ENCODE assay signal across 22 mouse cellular contexts in genomic region chr16:23947654-23948053, GRCm38 (mm10). TPM values are rescaled to one million over a fixed set of nuclear protein-coding genes. Genes with fewer than 3 reads are reported as not detected.
"Had no signal": no experiment of that assay in that cellular context is flagged by ENCODE, and none has a peak within 500 bp of the region (broad histone marks: within the 10 kb centered on the region; RNA-seq: fewer than 3 reads in every experiment).

No protein-coding gene starts in this region.

- H3K27ac ChIP-seq: limb, embryonic 10.5 days; liver, embryonic 15.5 days; midbrain, embryonic 13.5 days had no signal

- ATAC-seq: lung, postnatal 0 days; midbrain, embryonic 13.5 days had no signal

- H3K4me3 ChIP-seq: limb, embryonic 10.5 days; liver, embryonic 15.5 days; midbrain, embryonic 13.5 days had no signal

- H3K27me3 ChIP-seq: liver, embryonic 15.5 days; midbrain, embryonic 13.5 days had no signal

- DNase-seq: kidney, adult 18-20 months; kidney, postnatal 14 days; lung, adult 2 months; lung, postnatal 36 days; right cerebral cortex, adult 18-20 months; right cerebral cortex, postnatal 25 days had no signal

RNA-seq across cellular contexts. Expression of gene Rtp2, which starts 15.5 kb away (rescaled TPM):
- total RNA-seq: megakaryocyte progenitor cell, adult 5-6 weeks had no signal
- polyA plus RNA-seq: kidney, embryonic 14.5 days; limb, embryonic 10.5 days; limb, embryonic 14.5 days; liver, embryonic 11.5 days; liver, embryonic 15.5 days; lung, adult 2 months; lung, postnatal 0 days; midbrain, embryonic 13.5 days; neural tube, embryonic 14.5 days; small intestine, adult 2 months; stomach, embryonic 16.5 days; thymus, postnatal 0 days had no signal

RNA-seq across cellular contexts. Expression of gene Gm37419, which starts 40.6 kb away (rescaled TPM):
- total RNA-seq: layer of hippocampus, postnatal 10 days; left cerebral cortex, adult 18-20 months; left cerebral cortex, postnatal 14 days; megakaryocyte progenitor cell, adult 5-6 weeks; midbrain, postnatal 0 days had no signal
- polyA plus RNA-seq: kidney, embryonic 14.5 days; limb, embryonic 10.5 days; limb, embryonic 14.5 days; liver, embryonic 11.5 days; liver, embryonic 15.5 days; lung, adult 2 months; lung, postnatal 0 days; midbrain, embryonic 13.5 days; midbrain, postnatal 0 days; neural tube, embryonic 14.5 days; small intestine, adult 2 months; stomach, embryonic 16.5 days; thymus, postnatal 0 days had no signal

RNA-seq across cellular contexts. Expression of gene Sst, which starts 56.9 kb away (rescaled TPM):
- total RNA-seq: megakaryocyte progenitor cell, adult 5-6 weeks had no signal
- polyA plus RNA-seq: lung, adult 2 months; lung, postnatal 0 days had no signal
